Mouse (Mus musculus) urinary bladder, postnatal 25 days (tissue): ENCODE results near the gene Adgrf5.

ENCODE experiments used
- DNase-seq: peaks from one replicate; pipeline ENCODE4 v3.0.0; 2022; ENCODE audit warnings: low spot score

Adgrf5 gene

GRCm38 (mm10) chr17:43378703-43379102 lies 18.5 kb downstream of the Adgrf5 start:
- DNase-seq: no peak

- no peak for DNase-seq
Measured at GRCm38 (mm10) chr17:43386331-43386730, 26.1 kb downstream of the Adgrf5 start.

GRCm38 (mm10) chr17:43387171-43387570 lies 26.9 kb downstream of the Adgrf5 start:
- DNase-seq: no peak

DNA sequence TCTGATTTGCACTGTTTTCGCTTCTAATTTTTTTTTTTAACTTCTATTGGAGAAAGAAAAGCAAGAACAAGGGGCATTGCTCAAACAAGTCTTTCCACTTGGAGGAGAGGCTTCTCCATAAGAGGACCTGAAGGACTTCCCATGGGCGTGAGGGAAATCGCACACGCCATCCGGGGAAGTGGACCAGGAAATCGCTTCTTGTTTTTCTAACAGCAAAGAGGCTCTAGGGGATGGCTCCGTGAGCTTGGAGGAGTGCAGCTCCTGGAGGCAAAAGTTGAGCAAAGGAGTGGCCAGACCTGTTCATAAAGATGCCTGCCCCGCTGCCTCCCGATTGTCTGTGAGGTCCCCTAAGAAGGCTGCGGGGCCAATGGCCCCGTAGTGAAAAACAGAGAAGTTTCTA lies 29.0 kb downstream of the Adgrf5 start:
- DNase-seq: no peak

DNA sequence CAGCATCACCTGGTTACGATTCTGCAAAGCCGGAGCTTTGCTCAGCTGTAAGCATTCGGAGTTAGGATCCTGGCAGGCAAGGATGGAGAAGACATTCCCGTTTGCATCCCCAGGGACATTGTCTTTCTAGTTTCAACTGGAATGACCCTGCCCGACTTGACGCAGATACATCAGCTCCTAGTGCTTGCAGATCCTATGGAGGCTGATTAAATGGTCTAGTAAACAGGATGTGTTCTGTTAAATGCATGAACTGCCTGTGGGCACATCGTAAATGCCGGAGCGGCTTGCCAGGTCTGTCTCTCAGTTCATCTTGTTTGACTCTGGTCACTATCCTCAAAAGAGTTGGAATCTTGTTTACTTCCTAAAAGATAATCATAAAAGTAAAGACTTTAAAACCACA lies 31.9 kb downstream of the Adgrf5 start:
- DNase-seq: no peak

DNA sequence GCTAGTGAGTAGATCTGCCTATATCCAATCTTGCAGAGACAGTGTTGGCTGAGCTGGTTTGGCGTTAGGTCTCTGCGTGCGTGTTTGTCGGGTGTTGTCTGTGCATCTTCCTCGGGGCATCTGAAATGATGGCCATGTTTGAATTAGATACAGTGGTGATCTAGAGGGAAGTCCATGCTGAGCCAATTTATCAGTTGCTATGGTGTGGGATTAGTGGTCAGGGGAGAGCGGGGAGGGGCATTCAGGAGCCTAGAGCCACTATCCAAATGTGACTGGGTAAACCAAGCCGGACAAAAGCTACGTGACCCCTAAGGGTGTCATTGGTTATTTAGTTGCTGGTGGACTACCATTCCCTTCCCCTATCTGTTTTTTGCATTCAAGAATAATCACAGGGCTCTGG lies 33.4 kb downstream of the Adgrf5 start:
- DNase-seq: no peak

- DNase-seq: no peak
Measured at GRCm38 (mm10) chr17:43395400-43396258, 35.4 kb downstream of the Adgrf5 start.

- DNase-seq: no peak
Measured at GRCm38 (mm10) chr17:43398612-43399011, 38.4 kb downstream of the Adgrf5 start.

DNA sequence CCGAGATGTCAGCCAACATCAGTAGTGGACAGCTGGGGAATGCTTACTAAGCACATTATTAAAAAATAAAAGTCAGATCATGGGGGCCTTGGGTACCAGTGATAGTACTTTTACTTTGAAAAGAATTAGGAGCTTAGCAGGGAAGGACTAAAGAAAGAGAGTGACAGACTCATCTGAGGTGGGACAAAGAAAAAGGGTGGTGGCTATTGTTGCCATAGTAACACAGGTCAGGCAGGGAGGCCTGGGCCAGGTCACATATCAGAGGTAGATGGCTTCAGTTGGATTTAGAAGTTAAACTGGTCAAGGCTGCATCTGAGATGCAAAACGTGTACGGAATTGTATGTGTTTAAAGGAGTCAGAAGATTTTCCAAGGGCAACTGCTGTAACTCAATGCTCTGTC lies 38.9 kb downstream of the Adgrf5 start:
- DNase-seq: no peak

DNA sequence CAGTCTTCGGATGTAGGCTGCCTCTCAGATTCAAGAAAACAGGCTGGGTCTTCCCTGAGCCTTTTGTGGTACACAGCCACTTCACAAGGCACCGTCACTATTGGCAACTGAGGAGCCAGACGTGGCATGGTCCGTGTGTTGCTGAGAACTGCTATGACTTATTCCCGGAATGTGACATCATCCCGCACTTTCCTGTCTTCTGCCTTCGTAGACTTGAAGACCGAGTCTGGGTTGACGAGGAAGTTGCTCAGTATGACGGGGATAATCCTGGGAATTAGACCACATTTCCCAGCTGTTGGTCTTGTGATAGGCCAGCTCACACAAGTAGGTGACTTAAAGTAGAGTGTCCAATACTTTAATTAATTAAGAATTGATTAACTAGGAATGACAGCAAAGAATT lies 40.2 kb downstream of the Adgrf5 start:
- no peak for DNase-seq

DNA sequence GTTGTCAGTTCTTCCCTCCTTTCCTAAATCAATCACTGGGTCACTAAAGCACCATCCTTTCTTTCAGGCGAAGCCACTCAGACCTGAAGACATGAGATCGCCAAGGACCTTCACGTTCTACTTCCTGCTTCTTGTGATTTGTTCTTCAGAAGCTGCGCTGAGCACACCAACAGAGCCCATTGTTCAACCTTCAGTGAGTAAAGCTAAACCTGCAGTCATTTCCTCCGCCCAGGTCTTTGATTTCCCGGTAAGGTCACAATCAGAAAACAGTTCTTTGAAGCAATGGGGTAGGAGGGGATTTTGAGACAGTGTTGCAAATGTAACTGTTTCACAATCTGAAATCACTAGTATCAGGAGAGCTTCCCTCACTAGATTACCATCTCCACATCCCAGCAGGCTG lies 43.6 kb downstream of the Adgrf5 start:
- DNase-seq: no peak

DNA sequence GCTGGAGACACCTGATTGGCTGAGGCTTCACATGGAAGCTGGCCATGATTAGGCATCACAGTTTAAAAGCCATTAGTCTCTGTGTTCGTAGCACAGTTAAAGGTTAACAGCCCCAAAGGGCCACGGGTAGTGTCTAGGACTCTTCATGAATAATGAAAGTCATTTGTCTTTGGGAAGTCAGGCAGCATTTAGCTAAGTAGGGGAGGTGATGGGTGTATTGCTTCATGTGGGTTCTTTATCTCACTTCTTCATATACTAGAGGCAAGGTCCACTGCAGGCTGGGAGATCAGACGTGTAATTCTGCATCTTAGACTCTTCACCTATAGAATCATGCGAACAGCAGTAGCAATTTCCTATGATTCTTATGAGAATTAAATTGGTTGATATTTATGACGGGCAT lies 44.2 kb downstream of the Adgrf5 start:
- DNase-seq: no peak

- DNase-seq: no peak
Measured at GRCm38 (mm10) chr17:43406321-43406720, 46.1 kb downstream of the Adgrf5 start.

GRCm38 (mm10) chr17:43407548-43407947 lies 47.3 kb downstream of the Adgrf5 start:
- DNase-seq: no peak

GRCm38 (mm10) chr17:43413182-43413581 lies 52.9 kb downstream of the Adgrf5 start:
- no peak for DNase-seq

DNA sequence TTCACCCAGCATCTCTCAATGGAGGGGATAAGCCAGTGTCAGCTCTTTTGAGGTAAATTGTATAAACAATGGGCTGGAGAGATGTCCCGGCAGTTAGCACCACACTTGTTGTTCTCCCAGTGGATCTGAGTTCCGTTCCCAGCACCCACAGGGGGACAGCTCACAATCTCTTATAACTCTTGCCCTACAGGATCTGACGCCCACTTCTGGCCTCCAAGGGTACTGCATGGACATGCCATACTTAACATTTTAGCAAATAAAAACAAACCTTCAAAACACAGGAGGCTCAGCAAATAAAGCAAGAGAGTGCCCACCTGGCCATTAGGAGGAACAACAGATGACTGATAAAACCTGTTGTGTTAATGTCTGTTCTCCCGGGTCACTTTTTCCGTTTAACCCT lies 59.0 kb downstream of the Adgrf5 start:
- no peak for DNase-seq

DNA sequence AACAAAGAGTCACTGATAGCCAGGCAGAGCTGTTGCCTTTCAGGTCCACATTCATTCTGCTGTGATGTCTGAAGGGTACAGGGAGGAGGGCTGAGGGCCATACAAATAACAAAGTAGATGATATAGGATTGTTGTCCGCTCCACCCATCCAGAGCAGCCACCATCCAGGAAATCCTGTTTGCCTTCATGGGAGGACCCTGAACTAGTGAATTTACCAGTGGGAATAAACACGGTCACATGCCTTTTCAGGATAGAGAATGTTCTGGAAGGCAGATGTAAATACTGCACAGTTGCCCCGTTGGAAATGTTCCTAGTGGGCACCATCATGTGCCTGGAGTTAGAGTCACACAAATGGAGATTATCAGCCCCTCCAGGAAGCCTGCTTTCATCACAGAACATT lies 60.1 kb downstream of the Adgrf5 start:
- DNase-seq: no peak

GRCm38 (mm10) chr17:43423953-43424352 lies 63.7 kb downstream of the Adgrf5 start:
- no peak for DNase-seq

DNA sequence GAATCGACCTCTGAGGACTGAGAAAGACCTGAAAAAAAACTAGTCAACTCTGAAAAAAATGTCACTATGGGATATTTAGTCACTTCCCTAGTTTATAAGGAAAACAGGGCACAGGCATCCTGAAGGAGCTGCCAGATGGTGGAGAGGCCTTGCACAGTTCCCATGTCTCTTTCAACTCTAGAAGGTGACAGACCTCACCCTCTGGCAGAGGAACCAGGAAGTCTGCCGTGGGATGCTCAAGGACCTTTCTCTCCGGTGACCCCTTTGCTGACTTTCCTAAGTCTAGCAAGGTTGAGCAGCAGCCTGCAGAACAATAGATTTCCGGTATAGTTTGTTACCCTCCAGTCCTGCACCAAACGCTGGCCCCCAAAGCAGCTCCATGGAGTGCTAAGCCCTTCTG lies 71.4 kb downstream of the Adgrf5 start:
- no peak for DNase-seq

GRCm38 (mm10) chr17:43434485-43434884 lies 74.2 kb downstream of the Adgrf5 start:
- DNase-seq: no peak

GRCm38 (mm10) chr17:43451216-43451615 lies 91.0 kb downstream of the Adgrf5 start:
- DNase-seq: no peak

DNA sequence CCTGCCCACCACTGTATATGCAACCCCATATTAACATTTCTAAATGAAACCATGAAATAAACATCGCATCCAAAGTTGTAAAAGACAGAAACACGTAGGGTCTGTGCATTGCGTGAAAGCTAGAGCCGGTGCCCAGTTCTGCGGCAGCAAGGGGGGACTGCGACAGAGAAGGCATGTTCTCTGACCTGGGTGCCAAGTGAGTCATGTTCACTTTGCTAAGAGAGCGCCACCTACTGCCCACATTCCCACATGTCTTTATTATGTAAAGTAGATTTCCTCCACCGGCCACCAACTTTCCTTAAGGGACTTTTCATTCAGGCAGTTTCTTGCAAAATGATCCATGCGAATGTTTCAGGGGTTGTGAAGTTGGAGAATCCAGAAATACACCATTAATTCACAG lies 98.3 kb downstream of the Adgrf5 start:
- peak; percentile 77 for DNase-seq

DNA sequence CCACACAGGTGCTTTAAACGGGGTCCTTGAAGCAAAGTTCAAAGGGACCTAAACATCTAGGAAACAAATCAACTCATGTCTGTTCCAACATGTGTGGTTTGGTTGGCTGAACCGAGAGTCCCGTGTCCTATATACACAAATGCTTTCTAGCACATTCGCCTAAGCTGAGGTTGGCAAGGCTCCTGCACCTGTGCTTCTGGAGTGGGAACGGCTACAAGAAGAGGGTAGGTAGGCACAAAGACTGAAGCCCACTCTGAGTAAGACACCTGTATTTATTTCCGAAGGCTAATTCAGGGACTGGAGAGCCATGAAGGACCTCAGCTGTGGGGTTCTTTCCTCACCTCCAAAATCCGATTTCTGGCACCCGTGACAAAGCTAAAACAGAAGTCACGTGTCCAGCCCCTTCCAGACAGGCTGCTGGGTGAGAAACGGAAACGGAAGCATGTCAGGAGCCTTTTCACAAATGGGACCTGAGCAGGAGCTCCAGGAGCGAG lies 99.5 kb downstream of the Adgrf5 start:
- DNase-seq: no peak
